Mouse (Mus musculus): ENCODE measurements around the gene Frs3. TPM values are rescaled to one million over a fixed set of nuclear protein-coding genes. Genes with fewer than 3 reads are reported as not detected.
A peak's percentile ranks its signal among the peaks of the same experiment; 100 is the strongest.

The Frs3 gene
- total RNA-seq, 4 experiments from 2014 or later, result 28.6 to 36.7 (median 31.2) TPM

- DNase-seq (ENCODE audit: low spot score in 2 of 2), result no peak
Measured at GRCm38 (mm10) chr17:47689894-47690293, 1.1 kb downstream of the Frs3 start.

- no peak for DNase-seq (ENCODE audit: low spot score in 2 of 2)
Measured at GRCm38 (mm10) chr17:47691650-47692049, 2.8 kb downstream of the Frs3 start.

DNA sequence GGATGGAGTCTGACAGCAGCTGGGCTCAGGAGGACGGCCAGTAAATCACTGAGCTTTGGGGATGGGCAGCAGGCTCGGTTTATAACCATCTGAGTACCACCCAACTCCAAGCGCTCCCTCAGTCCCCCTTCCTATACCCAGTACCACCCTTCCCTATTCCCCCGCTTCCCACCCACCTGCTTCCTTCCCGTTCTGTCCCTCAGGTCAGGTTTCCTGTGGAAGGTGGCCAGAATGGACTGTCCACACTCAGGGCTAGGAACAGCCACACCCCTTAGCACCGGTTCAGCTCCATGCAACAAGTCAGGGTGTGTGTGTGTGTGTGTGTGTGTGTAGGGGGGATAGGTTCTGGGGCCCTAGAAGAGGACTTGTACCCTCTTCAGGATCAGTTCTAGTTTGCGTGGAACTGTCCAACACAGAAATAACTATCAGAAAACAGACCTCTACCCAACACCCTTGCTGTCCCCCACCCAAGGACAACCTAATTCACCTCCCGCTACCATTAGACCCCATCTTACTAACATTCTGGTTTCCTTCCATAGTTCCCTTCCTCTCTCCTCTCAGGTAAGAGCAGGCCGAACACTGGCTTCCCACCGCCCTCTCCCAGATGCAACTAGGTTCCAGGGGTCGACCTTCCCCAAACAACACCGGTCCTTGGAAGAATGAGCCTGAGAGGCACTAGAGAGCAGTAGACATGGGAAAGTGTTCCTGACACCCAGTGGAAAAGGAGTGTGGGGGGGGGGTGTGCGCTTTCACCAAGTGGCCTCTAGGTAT, 5.0 kb downstream of the Frs3 start:
- DNase-seq (ENCODE audit: low spot score in 2 of 2), result no peak

GRCm38 (mm10) chr17:47694442-47694502, 5.4 kb downstream of the Frs3 start, which contains the start of gene Gm21981:
TSS of gene Gm21981 (minus strand) at chr17:47694455.
- DNase-seq (ENCODE audit: low spot score in 2 of 2), result no peak

- peak; percentile 94 to 96 for DNase-seq (ENCODE audit: low spot score in 2 of 2)
Measured at GRCm38 (mm10) chr17:47694503-47695336, 5.9 kb downstream of the Frs3 start, which contains the start of gene Prickle4. TSS of gene Prickle4 (minus strand) at chr17:47694736.

DNA sequence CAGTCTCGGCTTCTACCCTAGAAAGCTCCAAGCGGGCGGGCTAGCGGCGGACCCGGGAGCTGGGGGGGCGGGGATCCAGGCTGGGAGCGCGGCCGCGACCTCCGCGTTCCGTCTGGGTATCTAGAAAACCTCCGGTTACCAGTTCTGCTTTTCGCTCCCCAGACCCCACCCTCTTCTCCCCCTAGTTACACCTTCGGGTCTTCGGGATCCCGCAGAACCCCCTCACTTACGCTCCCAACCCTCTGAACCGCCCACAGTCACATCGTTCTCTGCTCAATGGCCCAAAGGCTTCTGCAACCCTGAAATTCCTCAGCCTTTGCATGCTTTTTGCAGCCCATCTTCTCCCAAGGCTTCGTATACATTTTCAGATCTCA, 6.5 kb downstream of the Frs3 start:
- no peak for DNase-seq (ENCODE audit: low spot score in 2 of 2)

DNA sequence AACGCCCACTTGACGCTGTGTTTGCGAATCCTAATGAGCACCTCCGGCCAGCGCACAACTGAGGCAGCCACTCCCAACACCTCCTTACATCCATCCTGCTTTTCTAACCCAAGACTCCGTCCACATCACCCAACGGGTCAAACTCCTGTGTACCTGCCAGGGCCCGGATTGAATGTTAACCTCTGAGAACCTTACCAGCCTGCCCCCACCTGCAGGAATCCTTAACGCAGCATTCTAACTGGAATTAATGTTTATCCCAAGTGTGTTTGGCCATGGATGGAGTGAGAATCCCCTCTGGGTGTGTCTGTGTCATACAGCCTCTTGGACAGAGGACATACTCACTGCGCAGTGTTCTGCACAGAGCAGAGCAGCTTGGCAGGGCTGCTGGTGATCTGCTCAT, 9.3 kb downstream of the Frs3 start:
- DNase-seq (ENCODE audit: low spot score in 2 of 2), result no peak

GRCm38 (mm10) chr17:47699055-47699454, 10.2 kb downstream of the Frs3 start:
- DNase-seq (ENCODE audit: low spot score in 2 of 2), result no peak

GRCm38 (mm10) chr17:47701793-47702192, 13.0 kb downstream of the Frs3 start:
- no peak for DNase-seq (ENCODE audit: low spot score in 2 of 2)

- no peak for DNase-seq (ENCODE audit: low spot score in 2 of 2)
Measured at GRCm38 (mm10) chr17:47702548-47703345, 13.9 kb downstream of the Frs3 start.

DNA sequence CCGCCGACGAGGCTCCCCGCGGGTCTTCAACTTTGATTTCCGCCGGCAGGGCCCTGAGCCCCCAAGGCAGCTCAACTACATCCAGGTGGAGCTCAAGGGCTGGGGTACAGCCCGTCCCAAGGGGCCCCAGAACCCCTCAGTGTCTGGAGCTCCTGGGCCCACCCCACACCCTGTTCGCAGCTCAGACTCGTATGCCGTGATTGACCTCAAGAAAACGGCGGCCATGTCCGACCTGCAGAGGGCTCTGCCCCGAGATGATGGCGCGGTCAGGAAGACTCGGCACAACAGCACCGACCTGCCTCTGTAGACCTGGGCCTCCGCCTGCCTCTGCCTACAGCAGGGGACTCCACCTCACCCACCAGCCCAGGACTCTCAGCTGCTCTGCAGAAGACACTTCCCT, 14.7 kb downstream of the Frs3 start:
- DNase-seq (ENCODE audit: low spot score in 2 of 2), result no peak

DNA sequence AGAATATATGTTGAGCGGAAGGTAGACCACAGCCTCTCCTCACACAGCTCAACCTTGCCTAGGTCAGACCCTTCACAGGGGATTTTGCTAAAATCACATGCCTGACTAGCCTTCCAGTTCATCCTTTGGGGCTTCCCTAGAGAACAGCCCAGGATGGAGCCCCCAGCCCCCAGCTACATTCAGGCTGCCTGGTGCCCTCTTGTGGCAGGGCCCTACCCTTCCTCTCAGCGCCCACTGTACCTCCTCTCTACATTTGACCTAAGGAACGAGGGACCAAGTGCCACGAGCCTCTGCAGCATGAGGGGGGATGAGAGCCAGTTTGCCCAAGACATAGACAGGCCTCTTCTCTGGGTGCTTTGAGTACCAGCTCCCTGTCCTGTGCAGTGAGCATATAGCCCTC, 15.9 kb downstream of the Frs3 start:
- no peak for DNase-seq (ENCODE audit: low spot score in 2 of 2)

DNA sequence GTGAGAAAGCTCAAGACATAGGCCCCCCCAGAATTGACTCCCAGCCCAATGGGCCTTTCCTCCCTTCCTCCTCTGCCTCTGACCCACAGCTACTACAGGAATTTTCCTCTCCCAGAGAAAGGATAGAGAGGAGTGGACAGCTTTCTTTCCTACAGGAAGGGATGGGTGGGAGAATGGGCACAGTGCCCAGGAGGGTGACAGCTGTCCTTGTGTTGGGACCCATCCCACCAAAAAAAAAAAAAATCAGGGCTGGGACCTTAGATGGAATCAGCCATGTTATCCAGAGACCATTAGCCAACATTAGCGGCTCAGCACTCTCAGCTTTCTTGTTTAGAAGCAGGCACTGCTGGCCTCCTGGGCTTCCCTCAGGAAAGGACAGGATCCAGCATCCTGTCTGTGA, 17.4 kb downstream of the Frs3 start:
- no peak for DNase-seq (ENCODE audit: low spot score in 2 of 2)

DNA sequence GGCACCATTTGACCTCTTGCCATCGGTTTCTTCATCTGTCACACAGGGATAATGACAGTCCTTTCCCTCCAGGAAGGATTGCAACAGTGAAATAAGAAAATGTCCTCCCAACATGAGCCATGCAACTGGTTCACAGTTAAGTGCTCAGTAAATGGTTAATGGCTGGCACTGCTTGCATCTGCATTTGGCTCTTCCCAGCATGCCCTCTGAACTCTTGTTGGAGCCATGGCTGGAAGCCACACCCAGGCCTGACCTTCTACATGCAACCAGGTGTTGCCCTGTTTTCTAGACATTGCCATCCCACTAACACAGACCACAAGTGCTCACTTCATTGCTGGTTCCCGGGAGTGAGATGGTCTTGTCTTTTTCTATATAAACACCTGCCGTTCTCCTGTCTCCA, 19.1 kb downstream of the Frs3 start:
- DNase-seq (ENCODE audit: low spot score in 2 of 2), result no peak

DNA sequence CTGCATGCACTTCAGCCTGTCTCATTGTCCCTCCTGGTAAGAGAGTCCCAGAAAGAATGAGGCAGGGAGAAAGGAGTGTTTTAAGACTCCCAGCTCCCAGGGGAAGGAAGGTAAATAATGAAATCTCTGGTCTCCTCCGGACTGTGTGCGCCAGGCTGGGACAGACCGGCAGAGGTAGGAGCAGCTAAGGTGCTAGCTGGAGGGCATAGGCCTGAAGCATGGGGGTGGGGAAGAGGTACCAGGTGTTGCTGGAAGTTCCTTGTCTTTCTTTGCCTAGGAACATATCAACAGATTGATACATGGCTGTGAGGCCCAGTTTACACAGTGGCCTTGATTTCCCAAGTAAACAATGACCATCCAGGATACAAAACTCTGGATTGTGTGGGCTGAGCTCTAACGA, 20.1 kb downstream of the Frs3 start:
- no peak for DNase-seq (ENCODE audit: low spot score in 2 of 2)

GRCm38 (mm10) chr17:47710036-47710435, 21.2 kb downstream of the Frs3 start:
- DNase-seq (ENCODE audit: low spot score in 2 of 2), result no peak

DNA sequence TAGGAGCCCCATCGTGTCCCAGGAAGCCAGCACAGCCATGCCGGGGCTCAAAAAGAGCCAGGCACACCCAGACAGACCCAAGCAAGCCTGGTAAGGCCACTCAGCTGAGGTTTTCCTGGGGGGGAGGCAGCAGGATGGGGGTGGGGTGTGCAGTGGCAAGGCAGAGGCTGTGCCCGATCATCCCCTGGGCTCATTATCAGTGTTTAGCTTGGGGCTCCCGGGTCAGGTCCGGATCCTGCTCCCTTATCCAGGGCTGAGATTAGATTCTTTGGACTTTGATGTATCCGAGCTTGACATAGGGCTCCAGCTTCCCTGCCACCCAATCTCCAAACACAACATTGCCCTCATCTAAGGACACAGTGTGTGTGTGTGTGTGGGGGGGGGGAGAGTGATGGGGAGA, 23.1 kb downstream of the Frs3 start:
- no peak for DNase-seq (ENCODE audit: low spot score in 2 of 2)

GRCm38 (mm10) chr17:47712889-47713571, 24.2 kb downstream of the Frs3 start:
- no peak for DNase-seq (ENCODE audit: low spot score in 2 of 2)

GRCm38 (mm10) chr17:47715037-47715436, 26.2 kb downstream of the Frs3 start:
- DNase-seq (ENCODE audit: low spot score in 2 of 2), result no peak

DNA sequence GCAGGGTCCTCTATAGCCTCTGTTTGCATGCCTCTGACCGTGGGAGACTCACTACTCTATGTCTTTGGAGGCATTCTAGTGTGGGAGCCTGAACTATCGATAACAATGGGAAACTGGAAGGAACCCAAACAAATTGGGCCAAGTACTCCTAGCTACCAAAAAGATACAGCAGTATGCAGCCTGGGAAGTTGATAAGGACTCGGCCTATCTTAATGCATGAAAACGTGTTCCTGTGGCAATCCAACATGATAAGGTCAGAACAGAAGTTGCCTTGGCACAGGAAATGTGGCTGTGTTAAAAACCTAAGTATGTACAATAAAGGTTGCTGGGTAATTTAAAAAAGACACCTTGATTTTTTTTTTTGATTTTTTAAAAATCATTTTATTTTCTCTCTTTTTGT, 32.4 kb downstream of the Frs3 start:
- no peak for DNase-seq (ENCODE audit: low spot score in 2 of 2)

- DNase-seq (ENCODE audit: low spot score in 2 of 2), result no peak
Measured at GRCm38 (mm10) chr17:47726566-47726965, 37.7 kb downstream of the Frs3 start, which contains the start of gene Pgc. TSS of gene Pgc (plus strand) at chr17:47726842.

All from layer of hippocampus, adult 8-10 months (tissue).